Mouse (Mus musculus) cerebellum, adult 9-11 months (tissue): Measurements from ENCODE around the gene Ccdc180.

ENCODE experiments used
- DNase-seq: peaks from one replicate; pipeline ENCODE4 v3.0.0; 2022

Ccdc180 gene

DNA sequence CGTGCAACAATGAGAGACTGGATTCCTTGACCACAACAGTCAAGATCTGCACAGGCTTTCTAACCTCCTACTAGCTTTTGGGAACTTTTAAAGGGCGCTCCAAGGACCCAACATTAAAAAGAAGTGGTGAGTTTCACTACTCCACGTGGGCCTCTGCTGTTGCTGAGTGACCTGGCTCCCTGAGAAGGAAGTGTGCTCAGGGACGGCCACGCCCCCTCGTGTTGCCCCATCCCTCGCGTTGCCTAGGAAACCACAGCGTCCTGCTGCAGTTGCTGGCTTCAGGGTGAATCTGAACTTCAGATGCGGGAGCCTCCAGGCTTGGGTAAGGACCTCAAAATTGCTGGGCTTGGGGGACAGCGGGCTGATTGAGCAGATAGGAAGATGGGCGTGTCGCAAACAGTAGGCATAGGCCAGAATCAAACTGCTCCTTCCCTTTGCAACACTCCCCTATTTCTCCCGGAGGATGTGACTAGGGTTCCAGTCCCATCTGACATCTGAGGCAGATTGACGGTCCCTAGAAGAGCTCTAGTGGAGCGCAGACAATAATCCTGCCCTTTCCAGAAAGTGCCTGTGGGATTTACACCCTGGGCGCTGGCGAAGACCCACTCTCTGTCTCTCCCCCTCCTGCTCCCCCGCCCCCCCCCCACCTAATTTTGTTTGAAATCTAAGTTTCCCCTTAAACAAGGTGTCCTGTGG lies at the start of gene Ccdc180:
TSS of gene Ccdc180 (plus strand) at position 238 of the 696 bp plus-strand sequence.
- no peak for DNase-seq

DNA sequence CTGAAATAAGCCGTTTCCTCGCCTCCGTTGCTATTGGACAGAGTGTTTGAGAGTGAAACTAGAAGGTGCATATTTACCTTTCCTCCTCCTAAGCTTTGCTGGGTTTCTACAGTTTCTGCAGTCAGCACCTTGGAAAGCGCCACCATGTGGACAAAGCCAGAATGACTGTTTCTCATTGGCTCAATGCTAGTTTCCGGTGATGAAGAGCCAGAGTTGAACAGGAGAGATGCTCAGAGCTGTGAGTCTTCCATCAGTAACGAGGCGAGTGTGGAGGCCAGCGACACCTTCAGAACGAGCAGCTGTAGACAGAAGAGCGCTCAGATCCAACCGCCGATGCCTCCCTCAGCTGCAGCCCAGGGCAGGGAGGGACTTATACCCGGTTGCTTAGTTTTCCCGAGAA lies 45.7 kb upstream of the Ccdc180 start:
- no peak for DNase-seq

- no peak for DNase-seq
Measured at GRCm38 (mm10) chr4:45846263-45846662, 43.8 kb upstream of the Ccdc180 start.

GRCm38 (mm10) chr4:45848109-45848824 lies 41.8 kb upstream of the Ccdc180 start, which contains the start of gene Stra6l:
Gene Stra6l (plus strand): TSS chr4:45848664.
- DNase-seq: no peak

GRCm38 (mm10) chr4:45848825-45849156 lies 41.3 kb upstream of the Ccdc180 start:
- no peak for DNase-seq

DNA sequence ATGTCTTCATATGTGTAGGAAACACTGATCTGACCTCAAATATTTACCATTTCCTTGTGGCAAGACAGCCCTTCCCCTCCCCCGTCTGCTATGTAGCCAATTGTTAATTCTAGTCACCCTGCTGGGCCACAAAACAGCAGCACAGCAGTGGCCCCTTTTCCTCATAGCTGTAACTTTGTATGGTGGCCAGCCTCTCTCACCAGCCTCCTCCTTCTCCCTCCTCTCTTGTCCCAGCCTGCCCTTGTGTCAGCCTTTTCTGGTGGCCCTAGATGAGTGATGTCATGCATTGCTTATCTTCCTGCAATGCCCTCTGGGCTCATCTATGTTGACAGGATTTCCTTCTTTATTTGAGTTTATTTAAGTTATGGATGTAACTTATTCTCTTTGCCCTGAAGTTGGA lies 40.7 kb upstream of the Ccdc180 start:
- DNase-seq: no peak

GRCm38 (mm10) chr4:45851640-45852051 lies 38.5 kb upstream of the Ccdc180 start:
- peak; percentile 3 for DNase-seq

- no peak for DNase-seq
Measured at GRCm38 (mm10) chr4:45853496-45854246, 36.4 kb upstream of the Ccdc180 start.

DNA sequence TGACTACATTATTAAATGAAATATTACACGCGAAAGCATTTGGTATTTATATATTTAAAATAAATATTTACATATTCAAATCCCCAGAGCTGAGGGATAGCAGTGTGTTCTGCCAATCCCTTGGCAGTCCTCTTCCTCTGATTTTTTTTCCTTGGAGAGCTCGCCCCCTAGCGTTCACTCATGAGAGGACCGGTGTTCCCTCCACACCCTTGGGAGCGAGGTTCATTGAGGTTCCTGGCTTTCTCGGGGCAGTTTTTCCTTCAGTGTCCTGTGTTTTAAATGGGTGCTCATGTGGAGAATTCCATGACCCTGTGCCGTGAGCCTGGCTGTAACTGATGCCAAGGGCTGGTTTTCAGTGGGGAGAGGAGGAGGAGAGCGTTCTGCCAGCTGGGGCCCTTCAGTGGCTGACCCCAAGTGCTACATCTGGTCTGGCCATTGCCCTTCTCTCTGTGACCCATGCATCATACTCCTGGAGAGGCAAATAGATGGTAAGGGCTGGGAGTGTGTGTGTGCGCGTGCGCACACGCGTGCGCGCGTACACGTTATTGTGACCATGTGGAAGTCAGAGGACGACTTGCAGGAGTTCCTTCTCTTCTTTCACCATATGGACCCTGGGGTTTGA lies 34.2 kb upstream of the Ccdc180 start:
- DNase-seq: peak; percentile 60

GRCm38 (mm10) chr4:45861160-45861559 lies 28.9 kb upstream of the Ccdc180 start:
- no peak for DNase-seq

- DNase-seq: no peak
Measured at GRCm38 (mm10) chr4:45867416-45867815, 22.7 kb upstream of the Ccdc180 start.

DNA sequence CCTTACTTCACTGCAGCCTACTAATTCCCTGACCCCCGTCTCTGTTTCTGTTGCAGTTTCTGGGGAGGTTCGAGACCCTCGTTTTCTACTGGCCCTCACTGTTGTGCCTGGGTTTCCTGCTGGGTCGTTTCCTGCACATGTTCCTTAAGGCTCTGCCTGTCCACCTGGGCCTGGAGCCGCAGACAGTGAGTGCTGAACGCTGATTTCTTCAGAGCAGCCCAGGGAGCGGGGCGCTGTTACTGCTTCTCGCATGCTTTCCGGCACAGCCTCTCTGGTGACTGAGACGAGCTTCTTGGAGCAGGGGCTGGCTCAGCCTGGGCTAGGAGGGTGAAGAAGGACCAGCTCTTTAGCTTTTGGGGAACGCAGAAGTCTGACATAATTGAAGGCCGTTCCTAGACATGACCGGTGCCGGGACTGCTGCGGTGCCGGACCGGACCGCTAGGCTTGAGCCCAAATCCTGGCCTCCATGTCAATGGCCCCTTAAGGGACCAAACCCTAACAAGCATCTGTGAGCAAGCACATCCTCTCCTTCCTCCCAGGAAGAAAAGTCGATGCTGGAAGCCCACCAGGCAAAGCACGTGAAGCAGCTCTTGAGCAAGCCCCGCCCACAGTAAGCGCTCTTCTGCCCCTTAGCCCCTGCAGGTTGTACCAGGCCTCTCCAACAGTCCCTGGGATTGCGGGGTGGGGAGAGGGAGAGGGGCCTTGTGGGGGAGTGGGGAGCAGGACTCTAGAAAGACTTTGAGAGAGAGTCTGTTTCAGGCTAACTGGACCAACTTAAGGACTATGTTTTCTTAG lies 20.9 kb upstream of the Ccdc180 start:
- DNase-seq: no peak

DNA sequence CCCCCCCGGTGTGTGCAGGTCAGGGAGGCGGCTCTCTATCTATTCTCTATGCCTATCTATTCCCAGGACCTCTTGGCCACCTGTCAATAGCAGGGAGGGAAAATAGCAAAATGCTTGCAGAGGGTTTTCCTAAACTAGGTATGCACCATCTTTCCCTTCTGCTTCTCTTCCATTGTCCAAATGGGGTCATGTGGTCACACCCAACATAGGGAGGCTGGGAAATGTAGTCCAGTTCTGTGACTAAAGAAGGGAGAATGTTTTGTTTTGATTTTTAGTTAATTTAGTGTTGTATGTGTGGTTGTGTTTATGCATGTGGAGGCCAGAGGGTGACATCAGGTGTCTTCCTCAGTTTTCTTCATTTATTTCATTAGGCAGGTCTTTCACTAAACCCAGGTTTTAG lies 18.0 kb upstream of the Ccdc180 start:
- no peak for DNase-seq

DNA sequence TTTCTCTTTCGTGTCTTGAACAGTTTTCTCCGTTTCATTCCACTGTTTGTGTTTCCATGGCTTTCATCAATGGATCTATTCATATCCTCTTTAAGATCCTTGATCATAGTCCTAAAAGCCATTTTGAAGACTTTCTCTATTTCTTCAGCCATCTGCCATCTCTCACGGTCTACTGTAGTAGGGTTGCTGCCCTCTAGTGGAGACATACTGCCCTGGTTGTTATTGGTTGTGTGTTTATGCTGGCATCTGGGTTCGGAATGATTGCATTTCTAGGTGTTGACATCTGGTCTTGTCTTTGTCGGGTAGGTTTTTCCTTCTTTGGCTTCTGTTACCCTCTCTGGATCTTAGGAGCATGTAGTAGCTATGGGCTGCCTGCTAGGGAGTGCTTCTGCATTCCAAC lies 11.2 kb upstream of the Ccdc180 start:
- DNase-seq: peak; percentile 3

GRCm38 (mm10) chr4:45882521-45882920 lies 7.6 kb upstream of the Ccdc180 start:
- no peak for DNase-seq

GRCm38 (mm10) chr4:45883250-45883649 lies 6.9 kb upstream of the Ccdc180 start:
- no peak for DNase-seq

- no peak for DNase-seq
Measured at GRCm38 (mm10) chr4:45889487-45889886, 616 bp upstream of the Ccdc180 start.

DNA sequence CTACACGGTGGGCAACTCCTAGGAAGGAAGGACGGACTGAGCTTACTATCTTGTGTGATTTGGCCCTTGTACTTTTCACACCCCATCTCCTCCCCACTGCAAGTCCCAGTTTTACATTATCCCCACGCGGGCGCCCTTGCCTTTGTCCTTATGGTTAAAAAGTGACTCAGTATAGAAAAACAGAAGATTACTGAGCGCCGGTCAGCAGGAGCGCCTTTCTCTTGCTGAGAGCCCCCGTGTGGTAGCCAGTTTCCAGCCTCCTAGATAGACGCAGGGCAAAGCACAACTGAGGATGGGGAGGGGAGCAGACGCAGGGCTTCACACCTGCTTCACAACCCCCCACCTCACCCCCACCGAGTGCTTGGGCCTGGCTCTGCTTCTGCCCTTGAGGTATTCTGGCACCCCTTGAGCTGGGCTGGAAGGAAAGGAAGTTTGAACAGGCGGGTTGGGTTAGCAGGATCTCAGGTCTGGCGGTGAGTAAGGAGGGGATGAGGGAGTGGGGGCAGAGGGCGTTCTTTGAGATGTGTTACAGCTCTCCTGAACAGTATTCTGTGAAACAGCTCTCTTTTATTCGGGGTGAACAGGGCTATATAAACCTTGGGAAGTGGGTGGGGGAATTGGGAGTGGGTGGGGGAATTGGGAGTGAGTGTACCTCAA lies 6.5 kb downstream of the Ccdc180 start:
- no peak for DNase-seq

GRCm38 (mm10) chr4:45898413-45898812 lies 8.3 kb downstream of the Ccdc180 start:
- no peak for DNase-seq

GRCm38 (mm10) chr4:45909256-45909655 lies 19.2 kb downstream of the Ccdc180 start:
- DNase-seq: no peak

DNA sequence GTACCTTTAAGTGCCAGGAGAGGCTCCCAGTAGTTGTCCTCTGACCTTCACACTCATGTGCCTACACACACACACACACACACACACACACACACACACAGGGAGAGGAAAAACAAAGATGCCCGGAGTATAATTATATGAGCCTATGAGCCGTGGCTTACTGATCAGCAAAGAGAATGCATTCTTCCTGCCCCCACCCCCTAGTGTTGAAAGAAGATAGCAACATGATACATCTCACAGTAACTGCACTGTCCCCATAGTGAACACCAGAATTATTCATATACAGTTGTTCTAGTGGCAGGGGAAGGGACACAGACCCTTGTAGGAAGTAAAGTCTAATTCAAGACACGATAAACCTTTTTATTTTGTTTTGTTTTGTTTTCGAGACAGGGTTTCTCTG lies 19.8 kb downstream of the Ccdc180 start:
- DNase-seq: no peak

- no peak for DNase-seq
Measured at GRCm38 (mm10) chr4:45911256-45911655, 21.2 kb downstream of the Ccdc180 start.
